Mouse (Mus musculus) embryonic facial prominence, embryonic 10.5 days (tissue): ENCODE results near the gene Celf5. TPM values are rescaled to one million over a fixed set of nuclear protein-coding genes. Genes with fewer than 3 reads are reported as not detected.
A peak's percentile ranks its signal among the peaks of the same experiment; 100 is the strongest.

Source experiments
- DNase-seq: peaks from one replicate; pipeline ENCODE4 v3.0.0-alpha.2; 2017; ENCODE audit warnings: low spot score
- H3K27ac ChIP-seq: fragments of 300-500 bp; sonication (generic); replicated peaks from 2 replicates; pipeline ENCODE4 v1.5.1; 2016; ENCODE audit warnings: mild to moderate bottlenecking
- H3K27me3 ChIP-seq: fragments of 300-500 bp; sonication (generic); replicated peaks from 2 replicates; pipeline ENCODE4 v1.6.1; 2016; ENCODE audit warnings: low read depth, mild to moderate bottlenecking; ENCODE audit not compliant: poor library complexity, severe bottlenecking
- H3K36me3 ChIP-seq: fragments of 300-500 bp; sonication (generic); replicated peaks from 2 replicates; pipeline ENCODE4 v1.6.1; 2016; ENCODE audit warnings: mild to moderate bottlenecking, moderate library complexity
- H3K4me1 ChIP-seq: fragments of 300-500 bp; sonication (generic); 2 replicates; pipeline ENCODE4 v1.6.1; 2016
- H3K4me3 ChIP-seq: fragments of 300-500 bp; sonication (generic); 2 replicates; pipeline ENCODE4 v1.5.1; 2016; ENCODE audit warnings: mild to moderate bottlenecking, moderate library complexity
- H3K9me3 ChIP-seq: fragments of 300-500 bp; sonication (generic); 2 replicates; pipeline ENCODE4 v1.6.1; 2016; ENCODE audit warnings: mild to moderate bottlenecking
- WGBS: fragments of 180-500 bp; shearing (Covaris S2); methylation state at CpG from one replicate; pipeline ENCODE4 v1.1.7; 2016; 5-methylcytosine and 5-hydroxymethylcytosine counted together
- polyA plus RNA-seq: library from polyadenylated mRNA; unstranded; fragments of >200 nt; fragmentation: Nextera tagmentation; extraction: Ambion mirVana; gene quantifications from 2 replicates; pipeline ENCODE4 v1.2.1, GENCODE M21; 2016

Gene Celf5
- polyA plus RNA-seq, 1 experiment from 2014 or later: 2.3 TPM

DNA sequence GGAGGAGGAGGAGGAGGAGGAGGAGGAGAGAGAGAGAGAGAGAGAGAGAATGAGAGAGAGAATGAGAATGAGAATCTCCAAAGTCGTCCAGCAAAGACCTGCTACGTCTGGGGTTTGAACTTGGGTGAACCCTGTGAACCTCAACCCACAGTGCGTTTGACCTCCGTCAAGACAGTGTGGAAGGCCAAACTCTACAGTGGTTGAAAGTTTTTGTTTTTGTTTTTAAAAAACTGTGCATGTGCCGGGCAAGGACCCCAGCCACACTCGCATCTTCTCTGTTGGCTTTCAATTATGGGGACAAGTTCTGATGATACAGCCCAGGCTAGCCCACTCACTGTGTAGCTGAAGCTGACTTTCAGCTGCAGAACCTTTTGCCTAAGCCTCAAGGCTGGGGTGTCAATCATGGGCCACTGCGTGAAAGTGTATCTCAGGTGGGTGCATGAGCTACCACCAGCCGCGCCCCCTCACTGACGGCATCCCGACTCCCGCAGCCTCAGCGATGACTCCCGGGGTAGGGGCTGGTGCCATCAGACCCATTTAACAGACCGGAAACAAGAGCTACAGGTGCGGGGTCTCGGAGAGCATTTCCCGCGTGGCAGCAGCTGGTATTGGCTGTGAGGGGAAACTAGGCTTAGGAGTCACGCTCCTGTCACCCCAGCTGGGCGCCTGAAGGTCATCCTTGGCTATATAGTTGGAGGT is 50.2 kb downstream of the Celf5 start:
- Histone ChIP-seq H3K4me3 (peak overlapping the region; percentile 41), H3K27me3 (peaks cover 55% of the 10 kb centered on the region), H3K4me1 (peaks cover 40% of the 10 kb centered on the region), H3K27ac (no peak overlapping the region), H3K9me3 (0 out of 2 replicates have a peak, but pooled peaks cover 4% of the 10 kb centered on the region), H3K36me3 (no peaks in the 10 kb centered on the region)
- DNase-seq: no peak
- 64% methylated on average over 21 of the region's 21 CpGs for WGBS

DNA sequence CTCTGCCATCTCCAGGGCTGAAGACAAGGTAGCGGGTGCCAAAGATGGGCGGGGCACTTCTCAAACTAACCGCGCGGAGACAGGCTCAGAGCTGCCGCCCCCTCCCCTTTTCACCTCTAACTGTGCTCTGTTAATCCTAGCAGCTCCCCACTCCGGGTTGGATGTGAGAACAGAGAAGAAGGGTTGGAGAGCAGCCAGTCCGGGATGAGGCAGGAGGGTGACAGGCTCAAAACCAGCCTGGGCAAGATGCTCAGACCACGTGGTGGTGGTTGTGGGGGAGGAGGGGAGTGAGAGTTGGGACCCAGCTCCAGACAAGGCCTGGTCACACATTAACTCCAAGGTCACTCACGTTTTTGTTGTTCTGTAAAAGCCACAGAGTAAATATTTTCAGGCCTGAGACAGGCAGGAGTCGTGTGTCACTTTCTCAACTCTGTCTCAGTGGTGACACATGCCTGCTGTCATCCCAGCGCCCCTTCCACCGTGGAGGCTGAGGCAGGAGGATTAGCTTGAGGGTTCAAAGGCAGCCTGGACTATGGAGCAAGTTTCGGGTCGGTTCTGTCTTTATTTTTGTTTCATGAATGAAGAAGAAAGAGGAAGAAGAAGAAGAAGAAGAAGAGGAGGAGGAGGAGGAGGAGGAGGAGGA is 50.9 kb downstream of the Celf5 start:
- no peaks in the 10 kb centered on the region for H3K36me3 ChIP-seq
- peaks cover 61% of the 10 kb centered on the region for H3K27me3 ChIP-seq
- H3K4me3 ChIP-seq: peak overlapping the region; percentile 85
- 17% methylated on average over 15 of the region's 15 CpGs for WGBS
- peaks cover 47% of the 10 kb centered on the region for H3K4me1 ChIP-seq
- H3K9me3 ChIP-seq: 0 out of 2 replicates have a peak, but pooled peaks cover 4% of the 10 kb centered on the region
- DNase-seq: peak; percentile 48
- peak overlapping the region; percentile 91 for H3K27ac ChIP-seq

DNA sequence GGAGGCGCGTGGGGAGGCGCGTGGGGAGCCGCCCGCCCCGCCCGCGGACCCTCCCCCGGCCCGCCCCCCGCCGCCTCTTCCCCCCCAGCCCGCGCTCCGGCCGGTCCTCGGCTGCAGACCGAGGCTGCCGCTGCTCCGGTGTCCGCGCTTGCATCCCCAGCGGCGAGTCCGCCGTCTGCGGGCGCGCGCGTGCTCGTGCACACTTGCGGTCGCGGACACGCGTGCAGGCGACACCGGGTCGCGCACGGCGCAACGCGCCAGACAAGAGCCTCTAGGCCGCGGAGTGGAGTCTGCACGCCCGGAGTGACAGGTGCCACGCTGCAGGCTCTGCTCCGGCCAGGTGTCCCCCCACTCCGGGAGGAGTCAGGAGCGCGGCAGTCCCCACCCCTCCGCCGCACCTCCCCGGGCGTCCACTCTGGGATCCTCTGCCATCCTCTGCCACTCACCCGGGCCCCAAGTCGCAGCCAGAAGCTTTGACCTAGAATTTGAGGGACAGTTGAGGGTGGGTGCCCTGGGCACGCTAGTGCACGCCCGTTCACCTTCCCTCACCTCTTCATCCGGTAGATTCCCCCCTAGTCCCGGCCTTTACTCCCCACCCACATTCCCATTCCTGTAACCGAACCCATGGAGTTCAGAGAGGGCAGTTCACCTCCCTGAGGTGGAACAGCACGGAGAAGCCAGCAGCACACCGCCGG is 51.5 kb downstream of the Celf5 start:
- WGBS: 2% methylated on average over 70 of the region's 70 CpGs
- H3K9me3 ChIP-seq: 0 out of 2 replicates have a peak, but pooled peaks cover 4% of the 10 kb centered on the region
- no peaks in the 10 kb centered on the region for H3K36me3 ChIP-seq
- H3K4me1 ChIP-seq: peaks cover 53% of the 10 kb centered on the region
- DNase-seq: peak; percentile 63
- H3K27me3 ChIP-seq: peaks cover 68% of the 10 kb centered on the region
- H3K4me3 ChIP-seq: peak overlapping the region; percentile 85
- peak overlapping the region; percentile 91 for H3K27ac ChIP-seq

DNA sequence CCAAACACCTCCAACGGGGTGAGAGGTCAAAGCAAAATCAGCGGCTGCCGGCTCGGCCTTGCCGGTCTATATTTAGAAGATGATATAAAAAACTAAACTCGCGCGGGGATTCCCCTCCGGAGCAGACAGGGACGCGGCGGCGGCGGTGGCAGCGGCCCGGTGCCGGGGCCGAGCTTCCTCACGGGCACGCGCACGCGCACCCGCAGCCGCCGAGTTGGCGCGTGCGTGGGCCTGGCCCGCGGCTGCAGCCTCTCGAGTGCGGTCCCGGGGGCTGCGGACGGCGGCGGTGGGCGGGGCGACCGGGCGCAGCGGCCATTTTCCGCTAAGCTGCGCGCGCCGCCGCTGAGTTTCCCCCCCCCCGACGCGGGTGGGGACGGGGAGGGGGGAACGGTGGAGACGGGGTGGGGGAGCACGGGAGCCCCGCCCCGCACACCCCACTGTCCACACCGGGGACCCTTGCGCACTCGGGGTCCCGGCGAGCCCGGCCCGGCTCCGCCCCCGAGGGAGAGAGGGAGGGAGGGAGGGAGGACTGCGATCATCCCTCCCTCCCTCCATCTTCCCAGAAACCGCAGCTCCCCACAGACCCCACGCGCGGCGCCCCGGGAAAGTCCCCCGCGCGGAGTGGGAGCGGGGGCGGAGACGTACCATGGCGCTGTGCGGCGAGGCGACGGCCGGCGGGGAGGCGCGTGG is 52.2 kb downstream of the Celf5 start:
- peak overlapping the region; percentile 85 for H3K4me3 ChIP-seq
- peaks cover 60% of the 10 kb centered on the region for H3K4me1 ChIP-seq
- H3K27me3 ChIP-seq: peaks cover 68% of the 10 kb centered on the region
- WGBS: under 1% methylated on average over 81 of the region's 89 CpGs
- DNase-seq: peak; percentile 87
- no peaks in the 10 kb centered on the region for H3K36me3 ChIP-seq
- H3K27ac ChIP-seq: peak overlapping the region; percentile 91
- H3K9me3 ChIP-seq: 0 out of 2 replicates have a peak, but pooled peaks cover 4% of the 10 kb centered on the region

DNA sequence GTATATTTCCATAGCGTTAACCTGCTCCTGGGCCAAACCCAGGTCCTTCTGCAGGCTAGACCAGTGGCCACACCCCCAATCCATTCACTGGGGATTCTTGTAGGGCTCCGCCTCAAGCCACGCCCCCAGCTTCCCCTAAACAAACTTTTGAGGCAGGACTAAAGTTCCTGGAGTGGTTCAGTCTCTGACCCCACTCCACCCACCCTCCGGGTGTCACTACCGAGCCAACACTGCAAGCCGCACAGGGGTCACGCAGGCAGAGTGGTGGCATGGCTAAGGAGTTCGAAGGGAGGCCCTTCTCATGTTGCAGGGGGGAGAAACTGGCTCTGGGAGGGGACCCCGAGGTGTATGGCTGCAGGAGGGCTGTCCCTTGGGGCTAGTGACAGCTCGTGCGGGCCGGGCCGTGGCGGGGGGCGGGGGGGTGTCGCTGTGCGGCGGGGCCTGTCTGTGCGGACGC is 52.9 kb downstream of the Celf5 start:
- WGBS: under 1% methylated on average over 20 of the region's 20 CpGs
- Histone ChIP-seq H3K27ac (peak overlapping the region; percentile 91), H3K4me3 (peak overlapping the region; percentile 85), H3K27me3 (peaks cover 72% of the 10 kb centered on the region), H3K9me3 (0 out of 2 replicates have a peak, but pooled peaks cover 4% of the 10 kb centered on the region), H3K4me1 (peaks cover 67% of the 10 kb centered on the region), H3K36me3 (no peaks in the 10 kb centered on the region)
- peak; percentile 83 for DNase-seq

DNA sequence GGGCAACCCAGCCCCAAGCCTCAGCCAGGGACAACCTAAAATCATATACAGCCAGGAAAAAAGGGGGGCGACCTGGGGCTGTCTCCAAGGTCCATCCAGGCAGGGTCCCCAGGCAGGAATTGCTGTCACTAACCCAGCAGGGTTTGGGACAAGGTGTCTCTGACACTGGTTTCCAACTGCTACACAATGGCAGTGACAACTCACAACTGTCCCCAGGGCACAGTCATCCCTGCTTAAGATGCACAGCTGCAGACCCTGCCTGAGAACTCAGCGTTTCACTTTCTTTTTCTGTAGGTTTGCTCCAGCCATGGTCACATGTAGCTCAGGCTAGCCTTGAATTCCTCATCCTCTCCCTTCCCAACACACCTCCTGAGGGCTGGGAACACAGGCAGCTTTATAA is 53.4 kb downstream of the Celf5 start:
- Histone ChIP-seq H3K36me3 (no peaks in the 10 kb centered on the region), H3K9me3 (0 out of 2 replicates have a peak, but pooled peaks cover 4% of the 10 kb centered on the region), H3K4me1 (peaks cover 69% of the 10 kb centered on the region), H3K4me3 (peak overlapping the region; percentile 85), H3K27me3 (peaks cover 78% of the 10 kb centered on the region), H3K27ac (no peak overlapping the region)
- peak; percentile 9 for DNase-seq
- 21% methylated on average over 2 of the region's 2 CpGs for WGBS

DNA sequence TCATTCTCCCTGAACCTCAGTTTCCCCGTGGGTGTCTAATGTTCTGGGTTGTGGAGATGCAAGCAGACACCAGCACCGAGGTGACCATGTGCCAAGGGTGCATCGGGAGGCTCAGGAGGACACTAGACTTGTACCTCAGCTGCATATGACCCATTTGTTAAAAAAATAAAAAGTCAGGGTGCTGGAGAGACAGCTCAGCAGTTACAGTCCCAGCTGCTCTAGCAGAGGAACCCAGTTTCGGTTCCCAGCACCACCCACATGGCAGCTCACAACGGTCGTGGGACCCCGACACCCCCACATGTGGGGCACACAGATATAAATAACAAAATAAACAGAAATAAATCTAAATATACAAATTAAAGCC is 54.0 kb downstream of the Celf5 start:
- WGBS: 87% methylated on average over 7 of the region's 7 CpGs
- H3K27me3 ChIP-seq: peaks cover 84% of the 10 kb centered on the region
- 0 out of 2 replicates have a peak, but pooled peaks cover 4% of the 10 kb centered on the region for H3K9me3 ChIP-seq
- H3K4me3 ChIP-seq: no peak overlapping the region
- peaks cover 65% of the 10 kb centered on the region for H3K4me1 ChIP-seq
- H3K36me3 ChIP-seq: no peaks in the 10 kb centered on the region
- no peak overlapping the region for H3K27ac ChIP-seq
- DNase-seq: no peak

DNA sequence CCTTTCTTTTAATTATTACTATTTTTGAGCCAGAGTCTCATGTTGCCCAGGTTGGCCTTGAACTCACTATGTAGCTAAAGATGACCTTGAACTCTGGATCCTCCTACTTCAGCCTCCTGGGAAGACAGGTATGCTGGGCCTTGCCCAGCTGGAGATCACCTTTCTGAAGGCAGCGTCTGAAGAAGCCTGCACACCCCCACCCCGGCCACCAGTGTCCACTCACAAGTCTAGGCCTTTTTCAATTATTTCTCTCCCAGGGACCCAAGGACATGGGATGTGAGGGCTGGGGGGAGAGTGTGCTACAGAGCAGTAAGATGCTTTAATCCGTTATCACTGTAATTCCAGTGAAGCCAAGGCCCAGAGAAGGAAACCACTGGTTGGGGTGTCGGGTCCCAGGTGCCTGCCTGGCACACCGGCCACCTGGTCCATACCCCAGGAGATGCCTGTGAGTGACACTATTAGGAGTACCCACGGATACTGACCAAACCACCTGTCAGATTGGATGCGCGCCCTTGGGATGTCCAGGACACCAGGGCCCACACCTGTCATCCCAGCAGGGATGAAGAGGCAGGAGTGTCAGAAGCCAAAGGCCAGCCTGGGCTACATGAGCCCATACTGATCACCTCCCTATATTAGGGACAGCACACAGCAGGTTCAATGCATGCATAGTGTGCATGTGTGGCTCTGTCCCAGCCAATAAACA is 54.6 kb downstream of the Celf5 start:
- Histone ChIP-seq H3K27ac (no peak overlapping the region), H3K27me3 (peaks cover 87% of the 10 kb centered on the region), H3K4me1 (peaks cover 60% of the 10 kb centered on the region), H3K36me3 (no peaks in the 10 kb centered on the region), H3K9me3 (0 out of 2 replicates have a peak, but pooled peaks cover 4% of the 10 kb centered on the region), H3K4me3 (no peak overlapping the region)
- DNase-seq: no peak
- WGBS: 70% methylated on average over 8 of the region's 8 CpGs

DNA sequence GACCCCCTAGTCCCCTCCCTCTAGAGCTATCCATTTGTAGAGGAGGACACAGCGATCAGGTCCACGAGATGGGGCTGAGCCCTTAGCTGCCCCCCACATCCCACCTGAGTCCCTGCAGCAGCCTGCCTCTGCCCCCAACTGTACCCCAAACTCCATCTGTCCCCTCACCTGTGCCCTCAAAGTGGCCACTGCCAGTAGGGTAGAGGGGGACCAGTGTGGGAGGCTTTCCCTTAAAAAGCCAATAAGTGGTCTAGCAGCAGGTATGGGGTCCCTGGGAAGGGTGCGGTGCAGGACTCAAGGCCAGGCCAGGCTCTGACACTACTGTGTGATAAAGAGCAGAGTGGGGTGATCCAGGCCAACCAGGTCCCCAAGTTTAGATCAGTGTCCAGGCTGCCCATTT is 55.2 kb downstream of the Celf5 start:
- no peak for DNase-seq
- WGBS: 32% methylated on average over 3 of the region's 3 CpGs
- Histone ChIP-seq H3K27ac (no peak overlapping the region), H3K4me3 (peak overlapping the region; percentile 56), H3K4me1 (peaks cover 54% of the 10 kb centered on the region), H3K9me3 (0 out of 2 replicates have a peak, but pooled peaks cover 4% of the 10 kb centered on the region), H3K36me3 (no peaks in the 10 kb centered on the region), H3K27me3 (peaks cover 90% of the 10 kb centered on the region)

DNA sequence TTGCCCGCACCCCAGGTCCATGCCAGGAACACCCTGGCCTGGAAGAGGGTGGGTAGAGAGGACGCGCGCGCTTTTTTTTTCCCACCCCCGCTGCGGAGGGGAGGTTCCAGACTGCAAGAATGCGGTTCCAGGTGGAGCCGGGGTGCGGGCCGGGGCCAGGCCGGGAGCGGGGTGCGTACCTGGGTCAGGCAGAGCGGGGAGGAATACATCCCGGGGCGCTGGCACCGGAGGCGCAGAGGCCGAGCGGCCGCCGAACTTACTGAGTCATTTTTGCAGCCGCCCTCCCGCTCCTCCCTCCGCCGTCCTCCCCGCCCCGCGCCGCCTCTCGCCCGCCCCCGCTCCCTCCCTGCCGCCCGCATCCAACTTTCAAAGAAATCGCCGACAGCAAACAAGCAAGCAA is 55.6 kb downstream of the Celf5 start:
- WGBS: 2% methylated on average over 38 of the region's 38 CpGs
- 0 out of 2 replicates have a peak, but pooled peaks cover 4% of the 10 kb centered on the region for H3K9me3 ChIP-seq
- H3K4me1 ChIP-seq: peaks cover 54% of the 10 kb centered on the region
- peaks cover 90% of the 10 kb centered on the region for H3K27me3 ChIP-seq
- DNase-seq: peak; percentile 51
- H3K4me3 ChIP-seq: peak overlapping the region; percentile 56
- peak overlapping the region; percentile 54; the same call in 1 of the 2 replicates for H3K27ac ChIP-seq
- H3K36me3 ChIP-seq: no peaks in the 10 kb centered on the region

DNA sequence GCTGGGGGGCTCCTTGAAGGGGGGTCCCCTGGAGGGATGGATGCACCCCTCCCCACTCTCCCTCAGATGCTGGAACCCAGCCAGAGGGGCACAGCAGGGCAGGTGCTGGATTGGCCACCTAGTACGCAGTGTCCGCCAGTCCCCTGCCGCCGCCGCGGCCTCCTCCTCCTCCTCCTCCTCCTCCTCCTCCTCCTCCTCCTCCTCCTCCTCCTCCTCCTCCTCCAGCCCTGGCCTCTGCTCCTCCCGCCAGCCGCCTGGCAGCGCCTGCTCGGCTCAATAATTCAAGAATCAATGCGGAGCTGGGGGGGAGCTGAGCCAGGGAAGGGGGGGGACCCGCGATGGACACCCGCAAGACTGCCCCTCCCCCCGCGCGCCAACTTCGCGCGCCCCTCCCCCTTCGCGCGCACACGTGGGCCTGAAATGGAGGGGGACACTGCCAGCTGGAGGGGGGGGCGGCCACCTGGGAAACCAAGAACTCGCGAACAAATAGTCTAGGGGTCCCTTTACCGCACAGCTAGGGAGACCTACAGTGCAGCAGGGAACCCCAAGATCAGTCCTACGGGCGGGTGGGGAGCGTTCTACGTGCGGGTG is 56.3 kb downstream of the Celf5 start:
- peak; percentile 43 for DNase-seq
- H3K4me1 ChIP-seq: peaks cover 50% of the 10 kb centered on the region
- H3K36me3 ChIP-seq: no peaks in the 10 kb centered on the region
- peak overlapping the region; percentile 56 for H3K4me3 ChIP-seq
- 1% methylated on average over 33 of the region's 33 CpGs for WGBS
- 0 out of 2 replicates have a peak, but pooled peaks cover 4% of the 10 kb centered on the region for H3K9me3 ChIP-seq
- peak overlapping the region; percentile 54 for H3K27ac ChIP-seq
- peaks cover 90% of the 10 kb centered on the region for H3K27me3 ChIP-seq
